Mouse (Mus musculus) thymus, adult 2 months (tissue): Measurements from ENCODE around the gene Mast3. TPM values are rescaled to one million over a fixed set of nuclear protein-coding genes. Genes with fewer than 3 reads are reported as not detected.

Experiments used
- DNase-seq: peaks from one replicate; pipeline ENCODE4 v3.0.0; 2021
- H3K27ac ChIP-seq: fragments of 200-500 bp; 2 replicates; pipeline ENCODE4 v1.5.1; 2012; ENCODE audit warnings: low read length, control low read depth; ENCODE audit not compliant: control insufficient read depth, insufficient read depth
- H3K27me3 ChIP-seq: fragments of 200-500 bp; 2 replicates; pipeline ENCODE4 v1.6.1; 2012; ENCODE audit warnings: mild to moderate bottlenecking, low read length, moderate library complexity, mixed read lengths; ENCODE audit not compliant: control insufficient read depth, insufficient read depth
- H3K36me3 ChIP-seq: fragments of 200-500 bp; 2 replicates; pipeline ENCODE4 v1.6.1; 2012; ENCODE audit warnings: mild to moderate bottlenecking, low read length, moderate library complexity; ENCODE audit not compliant: control insufficient read depth, insufficient read depth
- H3K4me1 ChIP-seq: fragments of 200-500 bp; replicated peaks from 2 replicates; pipeline ENCODE4 v1.6.1; 2012; ENCODE audit warnings: low read length; ENCODE audit not compliant: control insufficient read depth, insufficient read depth
- H3K4me3 ChIP-seq: fragments of 200-500 bp; 2 replicates; pipeline ENCODE4 v1.5.1; 2012; ENCODE audit warnings: mild to moderate bottlenecking, low read length, control low read depth, moderate library complexity; ENCODE audit not compliant: control insufficient read depth, insufficient read depth
- CTCF ChIP-seq: fragments of 200-500 bp; IDR thresholded peaks from 2 replicates; pipeline ENCODE4 v1.5.1; 2012; ENCODE audit warnings: mild to moderate bottlenecking, control low read depth, low read length, moderate library complexity, borderline replicate concordance; ENCODE audit not compliant: control insufficient read depth, poor library complexity, insufficient read depth; ENCODE audit errors: extremely low read depth
- POLR2A ChIP-seq: fragments of 200-500 bp; IDR thresholded peaks from 2 replicates; pipeline ENCODE4 v1.6.1; 2012; ENCODE audit warnings: mild to moderate bottlenecking, low read length, control low read depth, moderate library complexity; ENCODE audit not compliant: control insufficient read depth, poor library complexity, insufficient read depth; ENCODE audit errors: extremely low read depth
- WGBS: fragments of 180-500 bp; shearing (Covaris S2); methylation state at CpG from one replicate; pipeline ENCODE4 v1.1.7; 2018; 5-methylcytosine and 5-hydroxymethylcytosine counted together
- polyA plus RNA-seq: library from polyadenylated mRNA; depleted of rRNA; stranded (reverse); fragments of >200 nt; gene quantifications from 2 replicates; pipeline ENCODE4 v1.2.3, GENCODE M21; 2012

Mast3 gene
- polyA plus RNA-seq, 1 experiment = 615 TPM

DNA sequence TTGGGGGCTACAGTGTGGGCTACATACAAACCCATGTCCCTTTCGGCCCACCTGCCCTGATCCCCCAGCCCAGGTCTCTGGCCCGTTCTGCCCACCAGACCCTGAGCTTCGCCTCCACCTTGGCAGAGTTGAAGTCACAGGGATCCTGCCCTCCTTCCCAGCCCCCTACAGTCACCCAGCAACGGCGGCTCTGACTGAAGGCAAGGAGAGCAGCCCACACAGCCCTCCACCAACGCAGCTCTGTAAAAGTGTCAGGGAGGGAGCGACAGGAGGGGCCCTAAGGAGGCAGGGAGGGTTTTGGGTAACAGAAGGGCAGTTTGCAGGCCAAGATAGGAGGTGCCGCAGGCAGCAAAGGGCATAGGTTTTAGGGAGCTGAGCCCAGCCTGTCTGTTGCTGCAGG is 14.0 kb downstream of the Mast3 start:
- Histone ChIP-seq H3K27me3 (no peaks in the 10 kb centered on the region), H3K4me1 (peaks cover 19% of the 10 kb centered on the region), H3K4me3 (peak overlapping the region; percentile 83), H3K27ac (peak overlapping the region; percentile 62), H3K36me3 (peaks cover 33% of the 10 kb centered on the region)
- 26% methylated on average over 8 of the region's 8 CpGs for WGBS
- no peak for DNase-seq
- no peak for TF ChIP-seq POLR2A
- TF ChIP-seq CTCF = no peak

DNA sequence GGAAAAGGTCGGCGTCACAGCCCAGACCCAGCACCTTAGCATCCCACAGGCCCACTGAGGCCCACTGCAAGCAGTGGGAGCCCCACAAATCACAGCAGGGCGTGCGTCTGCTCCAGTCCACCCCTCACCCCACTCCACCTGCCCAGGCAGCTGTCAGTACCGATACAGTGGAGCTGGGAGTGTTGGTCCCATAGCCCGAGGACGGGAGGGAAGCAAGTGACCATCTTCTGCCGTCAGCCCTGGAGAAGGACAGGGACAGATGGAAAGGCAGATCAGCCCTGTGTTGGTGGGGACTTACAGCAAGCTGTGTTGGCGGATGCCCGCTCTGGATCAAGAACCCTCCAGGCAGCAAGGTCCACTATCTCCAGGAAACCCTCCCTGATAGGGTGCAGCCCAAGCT is 15.8 kb downstream of the Mast3 start:
- TF ChIP-seq POLR2A = no peak
- no peak for TF ChIP-seq CTCF
- Histone ChIP-seq H3K27me3 (no peaks in the 10 kb centered on the region), H3K36me3 (peaks cover 51% of the 10 kb centered on the region), H3K4me3 (no peak overlapping the region), H3K27ac (no peak overlapping the region), H3K4me1 (peaks cover 19% of the 10 kb centered on the region)
- DNase-seq = no peak
- 98% methylated on average over 10 of the region's 10 CpGs for WGBS

- DNase-seq = no peak
Measured at GRCm38 (mm10) chr8:70787941-70788667, 16.8 kb downstream of the Mast3 start.

GRCm38 (mm10) chr8:70787051-70787445 is 17.8 kb downstream of the Mast3 start:
- H3K4me3 ChIP-seq = no peak overlapping the region
- 93% methylated on average over 3 of the region's 3 CpGs for WGBS
- no peaks in the 10 kb centered on the region for H3K27me3 ChIP-seq
- H3K36me3 ChIP-seq = peaks cover 64% of the 10 kb centered on the region
- TF ChIP-seq CTCF = no peak
- H3K27ac ChIP-seq = no peak overlapping the region
- DNase-seq = no peak
- peaks cover 9% of the 10 kb centered on the region for H3K4me1 ChIP-seq

More at GRCm38 (mm10) chr8:70787941-70788667, 16.8 kb downstream of the Mast3 start:
- Histone ChIP-seq H3K27ac (no peak overlapping the region), H3K27me3 (no peaks in the 10 kb centered on the region), H3K4me1 (peaks cover 16% of the 10 kb centered on the region), H3K36me3 (peaks cover 60% of the 10 kb centered on the region), H3K4me3 (no peak overlapping the region)
- TF ChIP-seq CTCF (no peak), POLR2A (no peak)
- WGBS = 96% methylated on average over 30 of the region's 30 CpGs

- Histone ChIP-seq H3K27ac (no peak overlapping the region), H3K36me3 (peaks cover 70% of the 10 kb centered on the region), H3K27me3 (no peaks in the 10 kb centered on the region), H3K4me1 (peaks cover 9% of the 10 kb centered on the region), H3K4me3 (no peak overlapping the region)
- 95% methylated on average over 25 of the region's 25 CpGs for WGBS
- no peak for DNase-seq
- no peak for TF ChIP-seq CTCF
- TF ChIP-seq POLR2A = no peak
Measured at GRCm38 (mm10) chr8:70786291-70787050, 18.4 kb downstream of the Mast3 start.

DNA sequence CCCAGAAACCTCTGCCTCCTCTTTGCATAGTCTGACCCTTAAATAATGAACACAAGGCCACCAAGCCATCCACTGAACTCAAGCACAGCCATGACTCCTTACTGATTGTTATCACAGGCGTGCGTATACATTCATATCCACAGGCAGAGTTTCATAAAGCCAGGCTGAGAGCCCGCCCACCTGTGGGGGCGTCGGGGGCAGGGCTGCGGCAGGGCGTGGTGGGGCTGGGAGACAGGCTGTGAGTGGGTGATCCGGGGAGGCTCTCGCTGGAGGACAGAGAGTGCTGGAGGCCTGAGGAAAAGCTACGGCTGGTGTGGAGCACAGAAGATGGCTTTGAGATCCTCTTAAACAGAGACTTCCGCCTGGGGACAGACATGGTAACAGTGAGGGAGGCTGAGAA is 24.8 kb downstream of the Mast3 start:
- TF ChIP-seq POLR2A (no peak), CTCF (no peak)
- 91% methylated on average over 11 of the region's 11 CpGs for WGBS
- Histone ChIP-seq H3K4me3 (no peak overlapping the region), H3K36me3 (peaks cover 53% of the 10 kb centered on the region), H3K27me3 (no peaks in the 10 kb centered on the region), H3K27ac (no peak overlapping the region), H3K4me1 (peaks cover 15% of the 10 kb centered on the region)
- DNase-seq = no peak
